Mouse (Mus musculus) heart, adult 2 months (tissue): ENCODE measurements around the gene Kcnc2. TPM values are rescaled to one million over a fixed set of nuclear protein-coding genes. Genes with fewer than 3 reads are reported as not detected.
"Not testable (repeated sequence)": the region's sequence is repeated elsewhere in the genome, so short reads cannot be mapped to it uniquely, and the experiment has no call there.

ENCODE experiments used
- DNase-seq, 2 experiments: peaks; one replicate each; pipeline ENCODE4 v3.0.0; 2021
- H3K27ac ChIP-seq: fragments of 200-600 bp; 2 replicates; pipeline ENCODE4 v1.8.1; 2022
- H3K27me3 ChIP-seq: fragments of 200-500 bp; 2 replicates; pipeline ENCODE4 v1.6.1; 2012; ENCODE audit warnings: mild to moderate bottlenecking, low read length, inconsistent platforms, mixed read lengths; ENCODE audit not compliant: control insufficient read depth, insufficient read depth
- H3K36me3 ChIP-seq: fragments of 200-500 bp; 2 replicates; pipeline ENCODE4 v1.6.1; 2012; ENCODE audit warnings: low read length, inconsistent platforms; ENCODE audit not compliant: control insufficient read depth, insufficient read depth
- H3K4me1 ChIP-seq: fragments of 200-500 bp; 2 replicates; pipeline ENCODE4 v1.6.1; 2011; ENCODE audit warnings: low read length; ENCODE audit not compliant: control insufficient read depth, insufficient read depth
- H3K4me3 ChIP-seq: fragments of 200-600 bp; 2 replicates; pipeline ENCODE4 v1.8.1; 2022
- H3K79me2 ChIP-seq: fragments of 200-500 bp; replicated peaks from 2 replicates; pipeline ENCODE4 v1.6.1; 2012; ENCODE audit warnings: mild to moderate bottlenecking, inconsistent platforms, low read length, moderate library complexity, mixed read lengths; ENCODE audit not compliant: control insufficient read depth, insufficient read depth
- H3K9ac ChIP-seq: fragments of 200-500 bp; 2 replicates; pipeline ENCODE4 v1.6.1; 2012; ENCODE audit warnings: low read depth, mild to moderate bottlenecking, control low read depth, inconsistent platforms, low read length, mixed read lengths
- CTCF ChIP-seq: fragments of 200-600 bp; IDR thresholded peaks from 2 replicates; pipeline ENCODE4 v1.8.1; 2022; ENCODE audit warnings: antibody characterized with exemption, mild to moderate bottlenecking, moderate library complexity
- EP300 ChIP-seq: fragments of 200-500 bp; IDR thresholded peaks from 2 replicates; pipeline ENCODE4 v1.6.1; 2011; ENCODE audit warnings: low read depth, low read length, control low read depth; ENCODE audit not compliant: insufficient read depth
- POLR2A ChIP-seq: fragments of 200-500 bp; IDR thresholded peaks from 2 replicates; pipeline ENCODE4 v1.6.1; 2011; ENCODE audit warnings: mild to moderate bottlenecking, low read depth, low read length, control low read depth; ENCODE audit not compliant: insufficient read depth
- WGBS: fragments of 180-500 bp; shearing (Covaris S2); methylation state at CpG from one replicate; pipeline ENCODE4 v1.1.7; 2018; 5-methylcytosine and 5-hydroxymethylcytosine counted together
- intact Hi-C: fragments of 180-260 bp; cut with DNase I; formaldehyde crosslinking; loops from one replicate; pipeline ENCODE4 v1.15.1; 2025
- long read RNA-seq: library from polyadenylated mRNA; stranded (forward); transcript quantifications from one replicate; pipeline ENCODE4 v2.0.0, GENCODE M21; 2021
- polyA plus RNA-seq: library from polyadenylated mRNA; depleted of rRNA; stranded (reverse); fragments of >200 nt; gene quantifications from 2 replicates; pipeline ENCODE4 v1.2.3, GENCODE M21; 2012; rRNA removed
- total RNA-seq, 2 experiments: library from RNA; stranded (reverse); gene quantifications; 2 replicates each; pipeline ENCODE4 v1.2.3; 2021

Kcnc2 gene
- total RNA-seq (under 1 TPM; 0.39 to 0.41 TPM), polyA plus RNA-seq (0.44 and 0.49 TPM in 2 replicates)
- long read RNA-seq = 0 reads

GRCm38 (mm10) chr10:112270887-112271802 lies at the start of gene Kcnc2:
Kcnc2 (plus strand) TSS chr10:112271121.
- intact Hi-C loops = no loop called here

DNA sequence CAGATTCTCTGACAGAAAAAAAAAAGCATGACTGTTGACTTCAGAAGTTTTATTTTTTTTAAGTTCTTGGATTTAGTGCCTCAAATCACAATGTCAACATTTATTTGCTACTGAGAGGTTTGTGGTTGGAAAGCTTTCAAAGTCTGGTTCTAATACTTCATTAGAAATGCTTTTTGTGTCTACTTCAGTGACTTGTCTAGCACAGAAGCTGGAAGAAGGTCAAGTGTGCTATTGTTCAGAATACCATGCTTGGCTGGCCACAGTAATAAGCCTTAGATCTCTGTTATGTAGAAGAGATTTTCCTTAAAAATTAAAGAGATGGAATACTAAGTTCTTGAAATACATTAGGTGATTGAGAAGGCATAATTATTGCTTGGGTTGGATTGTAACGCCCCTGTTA lies 43.8 kb upstream of the Kcnc2 start:
- Histone ChIP-seq H3K79me2 (no peaks in the 10 kb centered on the region), H3K27ac (no peak overlapping the region), H3K4me1 (no peaks in the 10 kb centered on the region), H3K36me3 (no peaks in the 10 kb centered on the region), H3K4me3 (no peak overlapping the region), H3K27me3 (no peaks in the 10 kb centered on the region), H3K9ac (no peak overlapping the region)
- DNase-seq = no peak
- 70% methylated on average over 1 of the region's 1 CpGs for WGBS
- TF ChIP-seq EP300 (no peak), POLR2A (no peak)
- intact Hi-C loops = no loop called here

More at GRCm38 (mm10) chr10:112270887-112271802, at the start of gene Kcnc2:
- H3K27me3 ChIP-seq = peaks cover 15% of the 10 kb centered on the region
- H3K4me3 ChIP-seq = peak within 1 kb of the TSS; percentile 40
- H3K4me1 ChIP-seq = no peaks in the 10 kb centered on the region
- WGBS = 3% methylated on average over 20 of the region's 20 CpGs
- peak within 1 kb of the TSS; percentile 57 for H3K9ac ChIP-seq
- H3K27ac ChIP-seq = no peak within 1 kb of the TSS
- no peak for DNase-seq
- no peaks in the 10 kb centered on the region for H3K79me2 ChIP-seq
- TF ChIP-seq POLR2A = no peak
- no peak for TF ChIP-seq CTCF
- TF ChIP-seq EP300 = no peak
- no peaks in the 10 kb centered on the region for H3K36me3 ChIP-seq

- H3K9ac ChIP-seq, H3K36me3 ChIP-seq, DNase-seq, H3K79me2 ChIP-seq, intact Hi-C loops, H3K27me3 ChIP-seq, H3K4me3 ChIP-seq, H3K27ac ChIP-seq, H3K4me1 ChIP-seq: not testable (repeated sequence)
- 59% methylated on average over 6 of the region's 6 CpGs for WGBS
Measured at GRCm38 (mm10) chr10:112229091-112229843, 41.7 kb upstream of the Kcnc2 start.

DNA sequence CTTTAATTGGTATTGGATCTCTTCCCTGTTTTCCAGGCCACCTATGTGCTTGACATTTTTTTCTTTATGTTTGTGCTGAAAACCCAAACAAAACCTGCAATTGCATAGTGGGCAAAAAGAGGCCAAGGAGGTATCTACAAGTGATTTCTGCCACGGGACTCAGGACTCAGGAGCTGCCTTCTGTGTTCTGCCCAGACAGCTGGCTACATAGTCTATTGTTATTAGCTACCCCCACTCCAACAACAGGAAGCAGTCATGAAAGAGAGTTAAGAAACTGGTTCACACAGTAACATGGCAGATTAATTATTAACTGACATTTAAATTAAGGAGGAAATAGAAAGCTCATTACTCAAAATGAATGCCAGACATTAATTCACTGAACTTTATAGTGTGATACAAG lies 38.2 kb upstream of the Kcnc2 start:
- WGBS = 35% methylated on average over 1 of the region's 1 CpGs
- H3K36me3 ChIP-seq, DNase-seq, H3K79me2 ChIP-seq, H3K27ac ChIP-seq, H3K4me3 ChIP-seq, H3K9ac ChIP-seq, intact Hi-C loops, H3K4me1 ChIP-seq, H3K27me3 ChIP-seq: not testable (repeated sequence)

DNA sequence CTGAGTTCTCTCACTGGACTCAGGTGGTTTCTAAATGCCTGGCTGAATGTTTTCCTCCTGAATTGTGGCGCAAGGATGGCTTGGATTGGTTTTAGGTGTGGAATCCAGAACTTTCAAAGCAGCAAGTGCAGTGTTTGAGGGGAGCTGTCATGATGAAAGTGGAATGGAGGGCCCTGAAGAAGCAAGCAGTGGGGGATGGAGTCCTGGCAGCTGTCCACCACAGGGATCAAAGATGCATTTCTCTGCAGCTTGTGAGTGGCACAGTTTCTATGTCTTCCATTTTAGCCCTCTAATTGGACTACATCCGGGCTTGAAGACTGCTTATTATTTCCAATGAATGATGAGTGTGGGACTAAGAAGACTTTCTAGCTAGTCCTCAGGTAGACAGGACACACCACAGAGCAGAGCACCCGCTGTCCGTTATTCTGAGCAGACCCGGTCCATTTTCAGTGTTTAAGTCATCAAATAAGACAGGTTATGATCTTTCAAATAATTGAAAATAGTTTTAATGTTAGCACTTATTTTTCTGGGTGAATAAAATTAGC lies 35.5 kb upstream of the Kcnc2 start:
- H3K4me3 ChIP-seq, DNase-seq, H3K9ac ChIP-seq, H3K27ac ChIP-seq, H3K36me3 ChIP-seq, H3K27me3 ChIP-seq, H3K4me1 ChIP-seq, H3K79me2 ChIP-seq, intact Hi-C loops: not testable (repeated sequence)
- 82% methylated on average over 5 of the region's 5 CpGs for WGBS

GRCm38 (mm10) chr10:112248273-112248672 lies 22.6 kb upstream of the Kcnc2 start:
- H3K9ac ChIP-seq = no peak overlapping the region
- H3K79me2 ChIP-seq = no peaks in the 10 kb centered on the region
- H3K27ac ChIP-seq = no peak overlapping the region
- no peak for DNase-seq
- TF ChIP-seq EP300 (no peak), CTCF (no peak), POLR2A (no peak)
- H3K4me1 ChIP-seq = no peaks in the 10 kb centered on the region
- WGBS = 80% methylated on average over 2 of the region's 2 CpGs
- no peak overlapping the region for H3K4me3 ChIP-seq
- intact Hi-C loops = no loop called here
- no peaks in the 10 kb centered on the region for H3K27me3 ChIP-seq
- no peaks in the 10 kb centered on the region for H3K36me3 ChIP-seq
